Mouse (Mus musculus) neural tube, embryonic 14.5 days (tissue): Measurements from ENCODE around the gene Myo18a. TPM values are rescaled to one million over a fixed set of nuclear protein-coding genes. Genes with fewer than 3 reads are reported as not detected.

ENCODE experiments used
- ATAC-seq: fragments of 200-750 bp; cut with Nextera tagmentation; 2 replicates; pipeline ENCODE4 v1.8.0; 2017; ENCODE audit warnings: low read depth, mild to moderate bottlenecking, moderate TSS enrichment, moderate library complexity
- H3K27ac ChIP-seq: fragments of 300-500 bp; sonication (generic); 2 replicates; pipeline ENCODE4 v1.5.1; 2014; ENCODE audit warnings: low read depth, mild to moderate bottlenecking, control low read depth, low read length, moderate library complexity, mixed read lengths
- H3K27me3 ChIP-seq: fragments of 300-500 bp; sonication (generic); 2 replicates; pipeline ENCODE4 v1.6.1; 2014; ENCODE audit warnings: low read length; ENCODE audit not compliant: control insufficient read depth, insufficient read depth
- H3K36me3 ChIP-seq: fragments of 300-500 bp; sonication (generic); 2 replicates; pipeline ENCODE4 v1.6.1; 2014; ENCODE audit warnings: low read length, mixed read lengths; ENCODE audit not compliant: control insufficient read depth, insufficient read depth
- H3K4me1 ChIP-seq: fragments of 300-500 bp; sonication (generic); 2 replicates; pipeline ENCODE4 v1.6.1; 2014; ENCODE audit warnings: low read length; ENCODE audit not compliant: control insufficient read depth, insufficient read depth
- H3K4me2 ChIP-seq: fragments of 300-500 bp; sonication (generic); 2 replicates; pipeline ENCODE4 v1.6.1; 2014; ENCODE audit warnings: mild to moderate bottlenecking, low read depth, low read length, control low read depth
- H3K4me3 ChIP-seq: fragments of 300-500 bp; sonication (generic); 2 replicates; pipeline ENCODE4 v1.5.1; 2014; ENCODE audit warnings: low read depth, low read length, control low read depth, mixed read lengths
- H3K9ac ChIP-seq: fragments of 300-500 bp; sonication (generic); replicated peaks from 2 replicates; pipeline ENCODE4 v1.6.1; 2014; ENCODE audit warnings: low read depth, mild to moderate bottlenecking, control low read depth, low read length, mixed read lengths
- H3K9me3 ChIP-seq: fragments of 300-500 bp; sonication (generic); 2 replicates; pipeline ENCODE4 v1.6.1; 2016; ENCODE audit warnings: low read length; ENCODE audit not compliant: control insufficient read depth
- WGBS: fragments of 180-500 bp; shearing (Covaris S2); extraction: QIAGEN DNeasy Blood & Tissue Kit; methylation state at CpG from one replicate; pipeline ENCODE4 v1.1.7; 2014; 5-methylcytosine and 5-hydroxymethylcytosine counted together
- polyA plus RNA-seq: library from polyadenylated mRNA; unstranded; fragments of >200 nt; fragmentation: Nextera tagmentation; extraction: Ambion mirVana; gene quantifications from 2 replicates; pipeline ENCODE4 v1.2.1, GENCODE M21; 2014

Gene Myo18a
- polyA plus RNA-seq, 1 experiment from 2014 or later: 35.7 TPM

DNA sequence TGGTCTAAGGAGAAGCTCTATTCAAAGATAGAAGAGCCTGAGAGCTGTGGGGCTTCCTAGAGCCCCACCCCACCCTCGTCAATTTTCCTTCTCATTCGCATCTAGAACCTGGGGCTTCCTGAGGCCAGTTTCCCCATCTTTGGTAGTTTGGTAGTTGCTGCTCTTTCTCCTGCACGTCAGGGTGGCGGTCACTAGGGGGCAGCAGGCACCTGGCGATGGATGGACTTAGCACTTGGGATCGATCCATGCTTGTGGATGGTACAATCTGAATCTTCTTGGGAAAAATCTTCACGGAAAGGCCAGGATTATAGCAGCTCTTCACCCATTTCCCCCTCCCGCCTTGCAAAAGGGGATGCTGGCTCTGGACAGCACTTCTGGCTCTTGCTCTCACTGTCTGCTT lies 58.6 kb downstream of the Myo18a start:
- no peak for ATAC-seq
- 13% methylated on average over 8 of the region's 8 CpGs for WGBS
- H3K9ac ChIP-seq: no peak overlapping the region
- peaks cover 9% of the 10 kb centered on the region; the same call in 1 of the 2 replicates for H3K4me1 ChIP-seq
- peaks cover 50% of the 10 kb centered on the region for H3K36me3 ChIP-seq
- no peak overlapping the region for H3K4me2 ChIP-seq
- no peaks in the 10 kb centered on the region for H3K9me3 ChIP-seq
- peaks cover 3% of the 10 kb centered on the region; the same call in 1 of the 2 replicates for H3K27me3 ChIP-seq
- H3K4me3 ChIP-seq: no peak overlapping the region
- H3K27ac ChIP-seq: no peak overlapping the region

DNA sequence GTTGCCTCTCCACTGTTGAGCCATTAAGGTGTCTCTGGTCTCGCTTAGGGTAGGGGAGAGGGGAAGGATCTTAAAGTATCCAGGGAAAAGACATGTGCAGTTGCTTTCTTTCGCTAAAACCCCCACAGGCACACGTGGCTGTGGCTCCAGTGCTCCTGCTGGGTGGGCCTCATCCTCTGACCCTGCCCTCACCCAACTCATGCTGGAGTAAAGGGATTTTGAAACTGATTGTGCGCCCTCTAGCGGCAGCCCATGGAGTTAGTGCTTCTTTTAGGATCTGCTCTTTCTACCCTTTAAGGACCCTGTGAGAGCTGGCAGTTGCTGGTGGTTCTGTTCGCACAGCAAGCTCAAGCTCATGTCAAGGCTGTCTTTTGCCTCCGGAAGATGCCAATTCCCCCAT lies 59.7 kb downstream of the Myo18a start:
- Histone ChIP-seq H3K27me3 (peaks cover 3% of the 10 kb centered on the region; the same call in 1 of the 2 replicates), H3K4me1 (peaks cover 12% of the 10 kb centered on the region; the same call in 1 of the 2 replicates), H3K9ac (no peak overlapping the region), H3K4me3 (no peak overlapping the region), H3K36me3 (peaks cover 48% of the 10 kb centered on the region), H3K4me2 (no peak overlapping the region), H3K9me3 (no peaks in the 10 kb centered on the region), H3K27ac (no peak overlapping the region)
- ATAC-seq: no peak
- WGBS: 16% methylated on average over 7 of the region's 7 CpGs

DNA sequence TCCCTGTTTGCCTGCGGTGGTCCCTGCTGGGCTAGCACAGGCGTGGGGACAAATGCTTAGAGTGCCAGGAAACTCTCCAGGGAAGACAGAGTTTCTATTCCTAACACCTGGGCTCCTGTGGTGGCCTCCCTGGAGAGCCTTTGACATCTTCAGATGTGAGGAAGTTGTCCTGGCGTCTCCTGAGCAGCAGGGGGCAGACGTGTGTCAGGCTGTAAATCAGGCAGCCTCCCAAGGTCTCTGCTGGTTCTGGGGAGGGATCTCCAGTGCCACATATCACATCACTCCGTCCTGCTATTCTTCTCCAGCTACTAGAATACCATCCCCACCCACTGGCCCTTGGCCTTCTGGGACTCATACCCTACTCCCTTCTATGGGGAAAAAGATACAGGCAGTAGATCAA lies 62.8 kb downstream of the Myo18a start:
- Histone ChIP-seq H3K9me3 (no peaks in the 10 kb centered on the region), H3K9ac (no peak overlapping the region), H3K4me3 (no peak overlapping the region), H3K27ac (peak overlapping the region; percentile 58; the same call in 1 of the 2 replicates), H3K4me1 (peaks cover 15% of the 10 kb centered on the region; the same call in 1 of the 2 replicates), H3K4me2 (no peak overlapping the region), H3K27me3 (peaks cover 3% of the 10 kb centered on the region; the same call in 1 of the 2 replicates), H3K36me3 (peaks cover 40% of the 10 kb centered on the region)
- no peak for ATAC-seq
- WGBS: 2% methylated on average over 5 of the region's 5 CpGs

DNA sequence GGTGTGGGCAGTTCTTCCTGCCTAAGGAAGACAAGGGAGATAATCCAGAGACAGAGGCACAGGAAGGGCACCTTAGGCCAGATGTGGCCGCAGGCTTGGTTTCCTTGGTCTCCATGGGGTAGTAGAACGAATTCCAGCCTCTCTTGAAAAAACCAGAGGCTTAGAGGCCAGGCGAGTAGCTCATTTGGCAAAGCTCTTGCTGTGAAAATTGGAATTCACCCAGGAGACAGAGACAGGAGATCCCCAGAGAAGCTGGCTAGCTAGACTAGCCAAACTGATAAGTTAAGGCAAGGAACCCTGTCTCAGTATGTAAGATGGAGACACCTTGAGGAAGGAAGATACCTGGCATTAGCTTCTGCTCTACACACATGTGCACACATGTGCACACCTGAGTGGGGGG lies 63.3 kb downstream of the Myo18a start:
- H3K36me3 ChIP-seq: peaks cover 35% of the 10 kb centered on the region
- H3K9me3 ChIP-seq: no peaks in the 10 kb centered on the region
- no peak overlapping the region for H3K4me3 ChIP-seq
- WGBS: 43% methylated on average over 3 of the region's 3 CpGs
- peaks cover 17% of the 10 kb centered on the region; the same call in 1 of the 2 replicates for H3K4me1 ChIP-seq
- H3K27me3 ChIP-seq: peaks cover 3% of the 10 kb centered on the region; the same call in 1 of the 2 replicates
- no peak overlapping the region for H3K9ac ChIP-seq
- ATAC-seq: no peak
- peak overlapping the region; percentile 58; the same call in 1 of the 2 replicates for H3K27ac ChIP-seq
- no peak overlapping the region for H3K4me2 ChIP-seq

DNA sequence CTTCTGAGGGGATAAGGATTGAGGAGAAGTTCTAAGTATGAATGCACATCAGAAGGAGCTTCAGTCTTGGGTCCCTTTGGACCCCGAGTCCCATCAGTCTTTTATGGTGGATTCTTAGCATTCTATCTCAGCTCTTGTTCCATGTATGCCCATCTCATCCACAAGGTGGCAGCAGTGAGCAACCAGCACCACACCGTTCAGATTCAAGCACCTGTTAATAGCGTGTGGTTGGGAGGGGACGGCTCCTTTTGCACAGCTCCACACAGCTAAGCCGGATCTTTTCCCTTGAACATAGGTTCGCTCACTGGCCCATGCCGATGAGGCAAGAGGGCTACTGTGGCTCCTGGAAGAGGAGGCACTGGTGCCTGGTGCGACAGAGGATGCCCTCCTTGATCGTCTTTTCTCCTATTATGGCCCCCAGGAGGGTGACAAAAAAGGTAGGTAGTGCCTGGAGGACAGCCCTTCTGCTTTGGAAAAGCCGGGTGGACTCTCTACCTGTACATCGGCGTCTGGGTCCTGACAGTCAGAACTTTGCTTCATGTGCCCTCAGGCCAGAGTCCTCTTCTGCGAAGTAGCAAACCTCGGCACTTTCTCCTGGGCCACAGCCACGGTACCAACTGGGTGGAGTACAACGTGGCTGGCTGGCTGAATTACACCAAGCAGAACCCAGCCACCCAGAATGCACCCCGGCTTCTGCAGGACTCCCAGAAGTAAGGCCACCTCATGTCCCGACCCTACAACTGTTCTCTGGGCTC lies 64.4 kb downstream of the Myo18a start:
- peak; percentile 52 for ATAC-seq
- H3K4me1 ChIP-seq: peaks cover 17% of the 10 kb centered on the region; the same call in 1 of the 2 replicates
- H3K9me3 ChIP-seq: no peaks in the 10 kb centered on the region
- H3K4me2 ChIP-seq: no peak overlapping the region
- H3K4me3 ChIP-seq: no peak overlapping the region
- peaks cover 40% of the 10 kb centered on the region for H3K36me3 ChIP-seq
- H3K27ac ChIP-seq: no peak overlapping the region
- H3K9ac ChIP-seq: no peak overlapping the region
- peaks cover 3% of the 10 kb centered on the region; the same call in 1 of the 2 replicates for H3K27me3 ChIP-seq
- 50% methylated on average over 18 of the region's 18 CpGs for WGBS

DNA sequence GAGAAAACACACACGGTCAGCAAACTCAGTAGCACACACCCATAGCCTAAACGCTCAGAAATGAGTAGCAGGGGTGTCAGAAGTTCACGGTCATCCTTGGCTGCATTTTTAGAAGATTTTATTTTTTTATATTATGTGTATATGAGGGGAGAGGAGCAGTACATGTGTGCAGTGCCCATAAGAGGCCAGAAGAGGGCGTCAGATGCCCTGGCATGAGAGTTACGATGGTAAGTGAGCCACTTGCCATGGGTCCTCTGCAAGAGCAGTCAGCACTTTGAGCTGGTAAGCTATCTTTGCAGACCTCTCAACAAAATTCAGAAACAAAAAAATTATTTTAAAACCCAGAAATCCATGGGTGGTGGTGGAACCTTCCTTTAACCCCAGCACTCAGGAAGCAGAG lies 65.1 kb downstream of the Myo18a start:
- no peak overlapping the region for H3K27ac ChIP-seq
- peaks cover 46% of the 10 kb centered on the region for H3K36me3 ChIP-seq
- H3K4me2 ChIP-seq: no peak overlapping the region
- WGBS: 90% methylated on average over 5 of the region's 5 CpGs
- no peaks in the 10 kb centered on the region for H3K9me3 ChIP-seq
- H3K9ac ChIP-seq: no peak overlapping the region
- H3K4me3 ChIP-seq: no peak overlapping the region
- ATAC-seq: no peak
- H3K27me3 ChIP-seq: peaks cover 3% of the 10 kb centered on the region; the same call in 1 of the 2 replicates
- H3K4me1 ChIP-seq: peaks cover 17% of the 10 kb centered on the region; the same call in 1 of the 2 replicates

DNA sequence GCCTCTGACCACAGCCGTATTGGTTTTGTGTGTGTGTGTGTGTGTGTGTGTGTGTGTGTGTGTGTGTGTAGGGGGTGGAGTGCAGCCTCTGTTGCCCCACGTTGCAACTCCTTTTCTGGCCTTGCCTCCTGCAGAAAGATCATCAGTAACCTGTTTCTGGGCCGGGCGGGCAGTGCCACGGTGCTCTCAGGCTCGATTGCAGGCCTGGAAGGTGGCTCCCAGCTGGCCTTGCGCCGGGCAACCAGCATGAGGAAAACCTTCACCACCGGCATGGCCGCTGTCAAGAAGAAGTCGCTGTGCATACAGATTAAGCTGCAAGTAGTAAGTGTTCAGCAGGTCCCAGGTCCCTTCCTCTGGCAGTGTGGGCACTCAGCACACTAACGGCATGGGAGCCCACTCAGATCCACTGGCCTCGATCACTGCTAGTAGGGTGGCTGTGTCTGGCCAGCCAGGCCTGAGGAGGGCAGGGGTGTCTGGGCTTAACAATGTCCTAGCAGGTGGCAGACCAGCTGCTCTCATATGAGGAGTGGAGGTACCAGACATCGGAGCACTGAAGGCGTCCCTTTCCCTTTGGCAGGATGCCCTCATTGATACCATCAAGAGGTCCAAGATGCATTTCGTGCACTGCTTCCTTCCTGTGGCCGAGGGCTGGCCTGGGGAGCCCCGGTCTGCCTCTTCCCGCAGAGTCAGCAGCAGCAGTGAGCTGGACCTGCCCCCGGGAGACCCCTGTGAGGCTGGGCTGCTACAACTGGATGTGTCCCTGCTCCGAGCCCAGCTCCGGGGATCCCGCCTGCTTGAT lies 66.2 kb downstream of the Myo18a start:
- Histone ChIP-seq H3K27ac (no peak overlapping the region), H3K4me3 (no peak overlapping the region), H3K4me1 (peaks cover 17% of the 10 kb centered on the region; the same call in 1 of the 2 replicates), H3K27me3 (peaks cover 3% of the 10 kb centered on the region; the same call in 1 of the 2 replicates), H3K9me3 (no peaks in the 10 kb centered on the region), H3K4me2 (no peak overlapping the region), H3K9ac (no peak overlapping the region), H3K36me3 (peaks cover 35% of the 10 kb centered on the region)
- 74% methylated on average over 23 of the region's 23 CpGs for WGBS
- no peak for ATAC-seq

DNA sequence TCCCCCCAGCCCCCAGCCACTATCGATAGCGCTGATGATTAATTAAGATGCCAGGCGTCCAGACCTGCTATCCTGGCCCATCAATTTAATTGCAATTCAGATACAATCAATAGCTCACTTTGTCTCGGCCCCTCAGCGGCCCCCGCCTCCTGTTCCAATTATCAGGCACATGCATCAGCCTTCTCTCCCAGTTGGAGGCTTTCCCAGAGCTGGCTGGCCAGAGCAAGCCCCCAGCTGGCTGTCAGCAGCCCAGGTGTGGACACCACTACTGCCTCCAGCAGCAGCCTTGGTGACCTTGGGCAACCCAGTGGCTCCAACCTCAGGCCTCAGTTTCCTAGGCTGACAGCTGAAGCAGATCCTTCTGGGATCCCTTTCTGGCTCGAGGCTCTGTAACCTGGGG lies 67.8 kb downstream of the Myo18a start:
- H3K9me3 ChIP-seq: no peaks in the 10 kb centered on the region
- H3K27me3 ChIP-seq: no peaks in the 10 kb centered on the region
- H3K36me3 ChIP-seq: peaks cover 26% of the 10 kb centered on the region
- no peak overlapping the region for H3K4me3 ChIP-seq
- H3K9ac ChIP-seq: no peak overlapping the region
- H3K4me1 ChIP-seq: peaks cover 12% of the 10 kb centered on the region; the same call in 1 of the 2 replicates
- 0 out of 2 replicates have a peak overlapping the region, but pooled peaks have one; percentile 16 for H3K27ac ChIP-seq
- H3K4me2 ChIP-seq: no peak overlapping the region
- 32% methylated on average over 7 of the region's 7 CpGs for WGBS
- no peak for ATAC-seq
